Mouse (Mus musculus): ENCODE measurements at regions not wholly inside any gene's neighbourhood (a gene's known extent, or its start where the extent isn't known, plus 50 kb on each side); places are given as distances from the start of the nearest gene placed in this dataset.

DNA sequence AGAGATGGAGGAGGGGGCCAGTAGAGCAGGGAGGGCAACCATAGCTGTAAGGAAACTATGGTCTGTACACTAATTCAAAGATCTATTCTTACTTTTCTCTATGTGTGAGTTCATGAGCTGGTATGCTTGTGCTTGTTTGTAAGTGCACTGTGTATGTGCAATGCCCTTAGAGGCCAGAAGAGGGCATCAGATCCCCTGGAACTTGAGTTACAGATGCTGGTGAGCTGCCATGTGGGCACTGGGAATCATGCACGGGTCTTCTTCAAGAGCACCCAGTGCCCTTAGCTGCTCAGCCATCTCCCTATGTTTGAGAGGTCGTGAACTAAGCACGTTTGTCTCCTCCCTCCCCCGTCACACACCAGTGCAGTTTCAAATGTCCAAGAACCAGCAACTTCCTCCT lies 68.9 kb downstream of the Tbx3 start:
- no peak for DNase-seq

DNA sequence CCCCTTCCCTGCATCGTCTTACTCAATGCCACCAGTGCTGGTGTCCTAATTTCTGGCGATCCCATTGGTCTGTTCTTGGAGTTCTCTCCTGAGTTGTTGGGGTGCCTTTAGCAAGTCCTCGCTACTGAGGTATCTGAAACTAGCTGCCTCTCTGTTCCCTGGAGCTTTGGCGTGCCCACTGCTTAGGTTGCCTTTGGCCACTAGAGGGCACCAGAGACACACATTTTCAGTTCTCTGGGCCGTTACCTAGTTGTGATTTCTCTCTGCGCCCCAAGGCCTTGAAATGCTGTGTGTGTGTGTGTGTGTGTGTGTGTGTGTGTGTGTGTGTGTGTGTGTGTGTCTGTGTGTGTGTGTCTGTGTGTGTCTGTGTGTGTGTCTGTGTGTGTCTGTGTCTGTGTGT lies 70.6 kb downstream of the Tbx3 start:
- peak; percentile 41 to 76 for DNase-seq

DNA sequence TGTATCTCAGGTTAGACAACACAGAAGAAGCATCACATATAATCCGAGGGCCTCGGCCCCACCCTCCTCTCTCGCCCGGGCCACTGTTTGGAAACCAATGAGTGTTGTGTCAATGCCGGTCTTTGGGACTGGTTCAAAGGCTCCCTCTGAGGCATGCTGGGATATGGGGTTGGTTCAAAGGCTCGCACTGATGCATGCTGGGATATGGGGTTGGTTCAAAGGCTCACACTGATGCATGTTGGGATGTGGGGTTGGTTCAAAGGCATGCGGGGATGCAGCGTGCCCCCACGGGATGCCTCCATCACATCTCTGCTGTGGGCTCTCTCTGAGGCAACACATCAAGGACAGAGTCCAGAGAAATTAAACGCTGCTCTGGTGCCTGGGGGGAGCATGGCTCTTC lies 73.3 kb downstream of the Tbx3 start:
- no peak for DNase-seq

DNA sequence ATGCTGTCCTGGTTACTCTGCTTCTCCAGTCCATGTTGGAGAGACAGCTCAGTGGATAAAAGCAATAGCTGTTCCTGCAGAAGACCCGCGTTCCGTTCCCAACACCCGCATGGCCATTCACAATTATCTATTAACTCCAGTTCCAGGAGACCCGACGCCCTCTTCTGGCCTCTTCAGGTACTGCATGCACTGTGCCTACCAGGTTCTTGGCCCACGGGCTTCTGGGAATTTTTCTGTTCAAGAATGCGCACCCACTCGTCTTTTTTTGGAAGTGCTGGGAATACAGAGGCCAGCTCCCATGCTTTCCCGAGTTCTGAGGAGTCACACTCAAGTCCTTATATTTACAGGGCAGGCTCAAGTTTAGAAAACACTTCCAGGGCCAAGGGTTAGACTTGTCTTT lies 76.6 kb downstream of the Tbx3 start:
- no peak for DNase-seq

DNA sequence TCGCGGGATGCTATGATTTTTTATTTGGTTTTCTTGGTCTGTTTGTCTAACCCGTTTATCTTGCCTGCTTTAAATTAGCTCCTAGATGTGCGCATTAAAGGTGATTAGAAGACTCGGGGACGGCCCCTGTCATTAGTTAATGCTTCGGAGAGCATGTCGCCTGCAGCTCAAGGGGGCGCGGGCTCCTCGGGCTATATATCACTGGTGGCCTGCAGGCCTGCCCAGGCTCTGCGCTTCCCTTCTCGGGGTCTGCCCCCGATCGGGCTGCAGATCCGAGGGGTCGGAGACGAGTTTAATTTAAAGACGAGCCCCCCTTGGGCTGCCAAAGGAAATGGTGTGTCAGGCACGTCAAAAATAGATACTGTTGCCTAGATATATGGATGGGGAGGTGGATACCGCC lies 78.2 kb downstream of the Tbx3 start:
- DNase-seq: no peak

DNA sequence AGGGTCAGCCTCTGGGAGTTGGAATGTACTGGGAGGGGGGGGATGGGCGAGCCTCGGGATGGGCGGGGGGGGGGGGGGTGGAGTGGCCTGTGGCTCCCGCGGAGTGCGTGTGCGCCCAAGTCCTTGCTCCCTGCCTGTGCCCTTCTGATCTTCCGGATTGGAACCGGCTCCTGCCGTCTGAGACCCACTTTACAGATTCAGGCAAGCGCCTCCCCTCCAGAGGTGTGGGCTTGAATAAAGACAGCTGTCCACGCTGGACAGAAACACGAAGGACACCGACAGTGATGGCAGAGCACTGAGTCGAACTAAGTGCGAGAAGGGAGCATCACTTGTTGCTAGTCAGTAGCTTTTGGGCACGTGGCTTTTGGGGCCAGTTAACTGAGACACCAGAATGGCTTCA lies 78.7 kb downstream of the Tbx3 start:
- DNase-seq: no peak

DNA sequence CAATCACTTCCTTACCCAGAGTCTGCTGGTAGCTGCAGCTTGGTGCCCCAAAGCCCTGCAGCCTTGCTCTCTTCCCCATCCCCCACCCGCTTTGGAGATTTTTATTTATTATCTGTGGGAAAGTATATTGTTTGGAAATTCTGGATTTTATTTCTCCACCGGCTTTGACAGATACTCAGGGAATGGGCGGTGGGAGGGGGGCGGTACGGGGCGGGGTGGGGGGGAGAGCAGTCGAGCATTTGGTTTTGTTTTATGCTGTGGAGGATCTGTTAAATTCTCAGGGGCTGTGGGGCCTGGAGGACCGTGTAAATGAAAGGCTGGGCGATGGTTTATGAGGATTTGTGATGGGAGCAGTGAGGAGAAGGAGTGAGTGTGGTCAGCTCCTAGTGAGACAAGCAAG lies 76.7 kb upstream of the Tbx5 start:
- no peak for DNase-seq

DNA sequence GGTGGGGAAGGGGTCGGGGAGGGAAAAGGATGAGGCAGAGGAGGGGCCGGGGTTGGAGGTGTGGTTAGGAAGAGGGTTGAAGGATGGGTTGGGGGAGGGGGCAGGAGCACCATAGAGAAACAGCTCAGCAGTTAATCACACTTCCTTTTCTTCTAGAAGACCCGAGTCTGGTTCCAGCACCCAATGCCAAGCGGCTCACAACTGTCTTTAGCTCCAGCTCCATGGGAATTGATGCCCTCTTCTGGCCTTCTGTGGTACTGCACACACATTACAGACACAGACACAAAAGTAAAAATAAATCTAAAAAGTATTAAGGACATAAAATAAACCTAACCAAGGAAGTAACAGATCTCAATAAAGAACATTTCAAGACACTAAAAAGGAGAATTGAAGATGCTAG lies 73.6 kb upstream of the Tbx5 start:
- DNase-seq: no peak

DNA sequence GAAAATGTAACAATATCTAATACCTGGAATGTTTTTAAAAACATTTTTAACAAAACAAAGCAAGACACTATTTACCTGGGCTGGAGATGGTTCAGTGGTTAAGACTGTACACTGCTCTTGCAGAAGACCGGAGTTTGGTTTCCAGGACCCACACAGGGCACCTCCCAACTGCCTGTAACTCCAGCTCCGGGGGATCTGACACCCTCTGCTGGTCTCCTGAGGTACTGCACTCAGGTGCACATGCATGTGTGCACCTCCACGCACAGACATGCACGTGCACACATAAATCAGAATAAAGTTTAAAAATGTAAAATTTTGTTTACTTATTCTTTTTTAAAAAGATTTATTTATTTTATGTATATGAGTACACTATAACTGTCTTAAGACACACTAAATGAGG lies 70.4 kb upstream of the Tbx5 start:
- DNase-seq: no peak

DNA sequence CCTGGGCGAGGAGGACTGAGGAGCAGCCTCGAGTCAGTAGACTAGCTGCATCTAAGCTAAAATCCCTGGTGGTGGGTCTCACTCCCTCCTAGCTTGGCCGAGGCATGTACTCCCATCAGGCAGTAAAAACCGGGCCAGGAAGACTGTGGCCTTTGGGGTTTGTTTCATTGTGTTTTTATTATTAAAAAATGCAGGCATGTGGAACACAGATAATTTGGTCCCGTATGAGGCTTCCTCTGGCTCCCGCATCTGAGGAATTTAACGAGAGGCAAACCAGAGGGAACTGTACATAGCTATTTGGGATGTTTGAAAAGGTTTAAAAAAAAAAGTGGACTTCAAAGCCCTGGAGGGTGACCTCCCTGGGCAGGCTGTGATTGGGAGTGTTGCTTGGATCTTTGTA lies 69.1 kb upstream of the Tbx5 start:
- no peak for DNase-seq

DNA sequence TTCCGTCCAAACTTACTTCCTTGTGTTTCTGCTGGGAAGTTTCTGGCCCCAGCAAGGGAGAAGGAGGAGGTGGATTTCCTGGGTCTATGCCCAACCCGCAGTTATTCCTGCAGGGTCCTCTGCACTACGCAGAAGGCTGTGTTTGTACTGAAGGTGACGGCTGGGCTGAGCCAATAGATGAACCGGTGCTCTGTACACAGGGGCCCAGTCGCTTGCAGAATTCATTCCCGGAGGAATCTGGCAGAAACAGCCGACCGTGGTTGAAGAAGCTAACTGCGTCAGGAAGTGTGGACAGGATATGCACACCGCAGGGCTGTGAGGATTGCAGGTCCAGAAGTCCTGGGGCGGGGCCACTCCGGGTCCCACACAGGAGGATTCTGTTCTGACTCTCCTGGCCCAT lies 66.1 kb upstream of the Tbx5 start:
- DNase-seq: no peak

DNA sequence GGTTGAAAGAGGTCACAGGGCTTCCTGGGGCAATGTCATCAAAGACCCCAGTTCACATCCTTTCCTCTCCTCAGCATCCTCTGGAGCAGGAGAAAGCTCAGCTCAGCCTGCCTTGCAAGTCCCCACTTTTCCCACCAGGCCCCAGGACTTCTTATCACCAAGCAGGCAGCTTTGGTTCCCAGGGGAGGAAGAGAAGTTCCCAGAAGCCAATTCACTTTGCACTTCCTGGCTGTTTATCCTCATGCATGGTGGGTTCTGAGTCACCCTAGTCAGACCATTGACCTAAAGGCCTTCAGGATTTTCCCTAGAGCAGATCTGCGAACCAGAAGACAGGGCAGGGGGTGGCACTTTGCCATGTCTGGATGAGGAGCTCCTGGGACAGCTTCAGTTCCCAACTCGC lies 61.5 kb upstream of the Tbx5 start:
- peak in 1 of 2 experiments; percentile 6 for DNase-seq

DNA sequence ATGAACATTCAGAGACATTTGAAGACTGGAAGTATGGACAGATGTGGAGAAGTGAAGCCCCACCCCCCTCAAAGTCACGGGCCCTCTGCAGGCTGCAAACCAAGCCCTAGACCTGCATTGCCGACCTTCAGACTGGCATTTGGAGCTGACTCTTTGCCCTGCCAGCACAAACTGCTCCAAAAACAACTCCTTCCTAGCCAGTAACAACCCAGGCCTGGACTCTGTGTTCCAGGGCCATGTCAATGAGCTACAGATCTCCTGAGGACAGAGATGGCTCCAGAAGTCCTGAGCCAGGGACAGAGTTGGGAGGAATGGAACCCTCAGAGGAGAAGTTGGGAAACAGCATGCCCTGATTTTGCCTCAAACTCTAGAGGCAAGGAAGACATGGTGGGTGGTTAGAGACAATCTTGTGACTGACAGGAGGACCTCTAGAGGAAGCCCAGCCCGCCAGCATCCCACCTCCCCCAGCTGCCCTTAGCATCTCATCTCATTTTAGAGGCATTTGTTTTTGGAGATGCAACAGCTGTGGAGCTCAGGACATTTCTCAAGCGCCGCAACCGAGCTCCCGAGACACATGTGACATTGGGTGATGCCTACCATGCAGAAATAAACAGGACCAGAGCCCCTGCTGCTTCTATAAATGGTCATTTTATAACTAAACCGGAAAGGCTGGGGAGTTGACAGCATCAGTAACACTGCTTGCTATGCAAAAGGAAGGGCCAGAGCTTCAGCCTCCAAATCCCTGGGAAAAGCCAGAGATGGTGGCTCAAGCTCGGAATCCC lies 56.2 kb upstream of the Tbx5 start:
- DNase-seq: peak; percentile 10 to 28

DNA sequence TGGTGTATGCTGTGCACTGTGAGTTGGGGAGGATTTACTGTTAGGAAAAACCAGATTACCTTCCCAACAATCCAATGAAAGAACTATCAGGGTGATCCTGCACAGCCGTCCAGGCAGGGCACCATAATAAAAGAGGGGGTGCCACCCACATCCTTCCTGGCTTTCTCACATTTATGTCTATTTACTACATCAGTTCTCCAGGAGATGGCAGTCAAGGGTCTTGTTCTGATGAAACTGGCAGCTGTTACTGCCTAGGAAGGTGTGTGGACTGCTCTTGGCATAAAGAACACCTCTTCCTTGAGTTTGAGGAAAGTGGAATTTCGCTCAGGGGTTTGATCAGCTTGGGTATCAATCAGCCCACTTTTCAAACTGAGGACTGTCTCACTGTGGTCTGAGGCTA lies 54.6 kb upstream of the Tbx5 start:
- peak; percentile 37 to 64 for DNase-seq

DNA sequence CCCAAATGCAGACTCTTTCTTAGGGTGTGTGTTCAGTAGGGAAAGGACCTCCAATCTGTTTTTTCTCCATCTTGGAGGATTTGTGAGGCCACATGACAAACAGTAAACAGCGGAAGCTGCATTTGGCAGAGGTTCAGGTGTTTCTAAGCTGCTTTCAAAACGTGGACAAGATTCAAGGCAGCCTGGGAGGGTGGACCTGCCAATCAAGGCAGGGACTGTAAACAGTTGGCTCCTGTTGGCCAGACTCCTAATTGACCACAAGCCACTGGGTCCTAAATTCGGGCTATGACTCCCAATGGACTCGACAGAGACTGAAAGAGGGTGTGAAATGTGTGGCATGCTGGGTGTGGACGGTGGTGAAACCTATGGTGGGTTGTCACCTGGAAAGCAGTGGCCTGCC lies 51.1 kb upstream of the Tbx5 start:
- DNase-seq: no peak

Data from heart, adult 18-20 months (tissue).